Mouse (Mus musculus): ENCODE results near the gene Hist1h2bp. TPM values are rescaled to one million over a fixed set of nuclear protein-coding genes. Genes with fewer than 3 reads are reported as not detected.
"Not testable (repeated sequence)": the region's sequence is repeated elsewhere in the genome, so short reads cannot be mapped to it uniquely, and the experiment has no call there.

The Hist1h2bp gene
- polyA plus RNA-seq, 1 experiment from 2014 or later, result not detected

DNA sequence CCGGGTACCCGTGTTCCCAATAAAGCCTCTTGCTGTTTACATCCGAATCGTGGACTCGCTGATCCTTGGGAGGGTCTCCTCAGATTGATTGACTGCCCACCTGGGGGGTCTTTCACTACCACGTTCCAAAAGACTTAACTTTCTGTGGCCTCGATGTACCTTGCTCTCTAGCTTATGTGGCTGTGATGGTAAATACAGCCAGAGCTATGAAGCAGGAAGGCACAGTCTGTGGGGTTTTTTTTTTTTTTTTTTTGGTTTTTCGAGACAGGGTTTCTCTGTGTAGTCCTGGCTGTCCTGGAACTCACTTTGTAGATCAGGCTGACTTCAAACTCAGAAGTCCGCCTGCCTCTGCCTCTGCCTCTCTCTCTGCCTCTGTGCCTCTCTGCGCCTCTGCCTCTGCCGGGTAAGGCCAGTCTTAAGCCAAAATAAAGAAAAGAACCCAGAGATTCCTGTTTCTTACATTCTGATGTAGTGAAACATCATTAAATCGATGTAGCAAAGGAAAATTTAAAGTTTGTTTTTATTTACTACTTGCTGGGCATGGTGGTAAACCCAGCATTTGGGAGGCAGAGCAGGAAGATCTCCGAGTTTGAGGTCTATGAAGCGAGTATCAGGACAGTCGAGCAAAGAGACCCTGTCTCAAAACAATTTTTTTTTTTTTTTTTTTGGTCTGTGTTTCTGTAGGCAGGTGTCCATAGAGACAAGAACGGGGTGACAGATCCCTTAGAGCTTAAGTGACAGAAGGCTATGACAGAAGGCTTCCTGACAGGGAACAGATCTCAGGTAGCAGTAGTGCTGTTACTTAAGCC lies 33.0 kb downstream of the Hist1h2bp start:
- H3K27me3 ChIP-seq (ENCODE audit: control insufficient read depth, insufficient read depth, low read length); H3K4me2 ChIP-seq; H3K9me3 ChIP-seq (replicated peaks; ENCODE audit: control insufficient read depth, low read length); H3K36me3 ChIP-seq (ENCODE audit: control insufficient read depth, insufficient read depth, low read length); H3K4me3 ChIP-seq (ENCODE audit: low read depth, low read length); ATAC-seq (replicated peaks; ENCODE audit: insufficient number of reproducible peaks, low FRiP score, low TSS enrichment); H3K4me1 ChIP-seq (ENCODE audit: control insufficient read depth, insufficient read depth, low read length); H3K27ac ChIP-seq (ENCODE audit: low read depth, low read length); H3K9ac ChIP-seq (ENCODE audit: low read depth, low read length): not testable (repeated sequence)
- 75% methylated on average over 7 of the region's 16 CpGs for WGBS (ENCODE audit: insufficient replicate concordance)

- H3K36me3 ChIP-seq (ENCODE audit: control insufficient read depth, insufficient read depth, low read length), result no peaks in the 10 kb centered on the region
- no peak overlapping the region for H3K27ac ChIP-seq (ENCODE audit: low read depth, low read length)
- ATAC-seq (replicated peaks; ENCODE audit: insufficient number of reproducible peaks, low FRiP score, low TSS enrichment), result no peak
- no peak overlapping the region for H3K4me2 ChIP-seq
- no peak overlapping the region for H3K9ac ChIP-seq (ENCODE audit: low read depth, low read length)
- H3K4me3 ChIP-seq (ENCODE audit: low read depth, low read length), result no peak overlapping the region
- no peaks in the 10 kb centered on the region for H3K27me3 ChIP-seq (ENCODE audit: control insufficient read depth, insufficient read depth, low read length)
- H3K9me3 ChIP-seq (replicated peaks; ENCODE audit: control insufficient read depth, low read length), result no peaks in the 10 kb centered on the region
- 77% methylated on average over 3 of the region's 3 CpGs for WGBS (ENCODE audit: insufficient replicate concordance)
- no peaks in the 10 kb centered on the region for H3K4me1 ChIP-seq (ENCODE audit: control insufficient read depth, insufficient read depth, low read length)
Measured at GRCm38 (mm10) chr13:21828511-21828910, 41.2 kb downstream of the Hist1h2bp start.

GRCm38 (mm10) chr13:21830344-21830743 lies 43.1 kb downstream of the Hist1h2bp start:
- Histone ChIP-seq H3K27ac (ENCODE audit: low read depth, low read length) (no peak overlapping the region), H3K27me3 (ENCODE audit: control insufficient read depth, insufficient read depth, low read length) (no peaks in the 10 kb centered on the region), H3K4me1 (ENCODE audit: control insufficient read depth, insufficient read depth, low read length) (no peaks in the 10 kb centered on the region), H3K4me3 (ENCODE audit: low read depth, low read length) (no peak overlapping the region), H3K36me3 (ENCODE audit: control insufficient read depth, insufficient read depth, low read length) (no peaks in the 10 kb centered on the region), H3K9me3 (replicated peaks; ENCODE audit: control insufficient read depth, low read length) (no peaks in the 10 kb centered on the region), H3K4me2 (no peak overlapping the region; the same call in 1 of the 2 replicates), H3K9ac (ENCODE audit: low read depth, low read length) (no peak overlapping the region)
- WGBS (ENCODE audit: insufficient replicate concordance), result 84% methylated on average over 10 of the region's 10 CpGs
- ATAC-seq (replicated peaks; ENCODE audit: insufficient number of reproducible peaks, low FRiP score, low TSS enrichment), result no peak

DNA sequence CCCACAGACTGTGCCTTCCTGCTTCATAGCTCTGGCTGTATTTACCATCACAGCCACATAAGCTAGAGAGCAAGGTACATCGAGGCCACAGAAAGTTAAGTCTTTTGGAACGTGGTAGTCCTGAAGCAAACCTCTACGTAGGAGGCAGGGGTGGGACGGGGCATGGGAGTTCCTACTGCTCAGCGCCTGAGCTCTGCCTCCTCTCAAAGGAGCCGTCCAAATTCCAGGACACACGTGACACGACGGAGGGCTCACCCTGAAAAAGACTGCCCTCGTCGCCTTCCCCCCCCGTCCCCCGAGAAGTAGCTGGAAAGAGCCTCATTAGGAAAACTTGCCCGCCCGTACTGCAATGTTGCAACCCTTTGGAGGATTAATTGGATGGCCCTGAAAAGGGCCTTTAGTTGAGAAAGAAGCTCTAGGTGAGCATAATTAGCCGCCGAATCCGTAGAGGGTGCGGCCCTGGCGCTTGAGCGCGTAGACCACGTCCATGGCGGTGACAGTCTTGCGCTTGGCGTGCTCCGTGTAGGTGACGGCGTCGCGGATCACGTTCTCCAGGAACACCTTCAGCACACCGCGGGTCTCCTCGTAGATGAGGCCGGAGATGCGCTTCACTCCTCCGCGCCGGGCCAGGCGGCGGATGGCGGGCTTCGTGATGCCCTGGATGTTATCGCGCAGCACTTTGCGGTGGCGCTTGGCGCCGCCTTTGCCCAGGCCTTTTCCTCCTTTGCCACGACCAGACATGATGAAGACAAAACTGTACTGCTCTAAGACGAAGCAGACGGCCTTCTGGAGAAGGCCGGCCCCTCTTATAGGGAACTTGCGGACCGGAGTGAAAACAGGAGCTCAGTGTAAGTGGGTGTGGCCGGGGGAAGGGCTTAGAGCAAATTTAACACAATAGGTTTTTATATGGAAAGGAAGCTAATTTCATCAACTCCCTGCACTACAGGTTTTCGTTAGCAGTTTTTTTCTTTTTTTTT lies 44.4 kb downstream of the Hist1h2bp start, which contains the start of gene Hist1h4n:
Hist1h4n (minus strand) TSS at position 779 of the 977 bp plus-strand sequence.
- not testable (repeated sequence) for H3K4me3 ChIP-seq (ENCODE audit: low read depth, low read length)

DNA sequence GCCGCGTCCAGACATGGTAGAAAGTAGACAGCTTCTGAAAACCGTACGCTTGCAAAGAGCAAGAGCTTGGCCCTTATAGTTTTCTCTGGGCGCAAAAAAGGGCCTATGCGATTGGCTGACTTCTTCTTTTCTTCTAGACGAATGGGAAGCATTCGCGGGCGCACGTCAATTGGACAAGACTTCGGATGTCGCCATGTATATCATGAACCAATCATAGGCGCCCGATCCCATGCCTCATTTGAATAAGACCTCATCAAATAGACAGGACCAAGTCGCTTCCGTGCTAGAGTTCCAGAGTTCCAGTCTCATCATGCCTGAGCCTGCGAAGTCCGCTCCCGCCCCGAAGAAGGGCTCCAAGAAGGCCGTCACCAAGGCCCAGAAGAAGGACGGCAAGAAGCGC lies 46.2 kb downstream of the Hist1h2bp start, which contains the start of the genes Hist1h2ap and Hist1h2br:
Hist1h2ap (minus strand) TSS at position 47 of the 400 bp plus-strand sequence.
Hist1h2br (plus strand) TSS at position 283 of the 400 bp plus-strand sequence.
- not testable (repeated sequence) for H3K9ac ChIP-seq (ENCODE audit: low read depth, low read length); H3K27ac ChIP-seq (ENCODE audit: low read depth, low read length); H3K9me3 ChIP-seq (replicated peaks; ENCODE audit: control insufficient read depth, low read length); H3K4me2 ChIP-seq; H3K4me1 ChIP-seq (ENCODE audit: control insufficient read depth, insufficient read depth, low read length); H3K27me3 ChIP-seq (ENCODE audit: control insufficient read depth, insufficient read depth, low read length); H3K4me3 ChIP-seq (ENCODE audit: low read depth, low read length); H3K36me3 ChIP-seq (ENCODE audit: control insufficient read depth, insufficient read depth, low read length)
- WGBS (ENCODE audit: insufficient replicate concordance), result no CpG with 5 or more reads among the region's 24 CpGs
- peak; percentile 89 for ATAC-seq (replicated peaks; ENCODE audit: insufficient number of reproducible peaks, low FRiP score, low TSS enrichment)

More for the DNA sequence above, 44.4 kb downstream of the Hist1h2bp start, which contains the start of gene Hist1h4n:
- not testable (repeated sequence) for H3K9ac ChIP-seq (ENCODE audit: low read depth, low read length); H3K27me3 ChIP-seq (ENCODE audit: control insufficient read depth, insufficient read depth, low read length); H3K9me3 ChIP-seq (replicated peaks; ENCODE audit: control insufficient read depth, low read length); H3K36me3 ChIP-seq (ENCODE audit: control insufficient read depth, insufficient read depth, low read length); H3K27ac ChIP-seq (ENCODE audit: low read depth, low read length); H3K4me1 ChIP-seq (ENCODE audit: control insufficient read depth, insufficient read depth, low read length)
- peak; percentile 87 for ATAC-seq (replicated peaks; ENCODE audit: insufficient number of reproducible peaks, low FRiP score, low TSS enrichment)
- 0% methylated on average over 19 of the region's 58 CpGs for WGBS (ENCODE audit: insufficient replicate concordance)
- peak within 1 kb of the TSS; percentile 47 for H3K4me2 ChIP-seq

Small RNA genes lying within 50 kb of the gene (microRNA-seq; reads per million reads assigned to microRNA genes)
- gene Gm19658 (ENCODE audit: borderline number of aligned reads) (not detected), gene Gm44346 (ENCODE audit: borderline number of aligned reads) (not detected), gene Gm44454 (ENCODE audit: borderline number of aligned reads) (1.3 reads per million, percentile 17 among the genes with 10 or more reads in this experiment), gene Gm44466 (ENCODE audit: borderline number of aligned reads) (not detected)

Other genes starting within 250 kb of the Hist1h2bp start
- 0.14 and 0.15 TPM in 2 replicates for gene Olfr1366, start 244.7 kb upstream of the Hist1h2bp start, polyA plus RNA-seq (2014; fragmentation: Nextera tagmentation; extraction: Ambion mirVana)
- not detected in 2 replicates for gene Olfr1535, start 227.6 kb upstream of the Hist1h2bp start, polyA plus RNA-seq (2014; fragmentation: Nextera tagmentation; extraction: Ambion mirVana)
- gene Olfr1364, start 205.7 kb upstream of the Hist1h2bp start, polyA plus RNA-seq (2014; fragmentation: Nextera tagmentation; extraction: Ambion mirVana), result not detected in 2 replicates
- gene Olfr1362, start 173.4 kb upstream of the Hist1h2bp start, polyA plus RNA-seq (2014; fragmentation: Nextera tagmentation; extraction: Ambion mirVana), result not detected in 2 replicates
- not detected in 2 replicates for gene Olfr11, start 144.9 kb upstream of the Hist1h2bp start, polyA plus RNA-seq (2014; fragmentation: Nextera tagmentation; extraction: Ambion mirVana)
- gene Olfr1361, start 124.1 kb upstream of the Hist1h2bp start, polyA plus RNA-seq (2014; fragmentation: Nextera tagmentation; extraction: Ambion mirVana), result not detected in 2 replicates
- not detected in 2 replicates for gene Olfr1360, start 110.1 kb upstream of the Hist1h2bp start, polyA plus RNA-seq (2014; fragmentation: Nextera tagmentation; extraction: Ambion mirVana)
- not detected in 2 replicates for gene Olfr1359, start 89.3 kb upstream of the Hist1h2bp start, polyA plus RNA-seq (2014; fragmentation: Nextera tagmentation; extraction: Ambion mirVana)
- gene Hist1h2bl, start 71.3 kb upstream of the Hist1h2bp start, polyA plus RNA-seq (2014; fragmentation: Nextera tagmentation; extraction: Ambion mirVana), result not detected in 2 replicates
- gene Hist1h2ai, start 71.0 kb upstream of the Hist1h2bp start, polyA plus RNA-seq (2014; fragmentation: Nextera tagmentation; extraction: Ambion mirVana), result 6.5 and 8.4 TPM in 2 replicates
- 4.4 TPM in 1 of 2 replicates, not detected in the other for gene Hist1h3h, start 69.8 kb upstream of the Hist1h2bp start, polyA plus RNA-seq (2014; fragmentation: Nextera tagmentation; extraction: Ambion mirVana)
- gene Hist1h2bm, start 65.4 kb upstream of the Hist1h2bp start, polyA plus RNA-seq (2014; fragmentation: Nextera tagmentation; extraction: Ambion mirVana), result 1.4 and 1.6 TPM in 2 replicates
- 0.79 and 1.1 TPM in 2 replicates for gene Hist1h4j, start 52.4 kb upstream of the Hist1h2bp start, polyA plus RNA-seq (2014; fragmentation: Nextera tagmentation; extraction: Ambion mirVana)
- 3.0 TPM in 1 of 2 replicates, not detected in the other for gene Hist1h4k, start 37.0 kb upstream of the Hist1h2bp start, polyA plus RNA-seq (2014; fragmentation: Nextera tagmentation; extraction: Ambion mirVana)
- 3.1 and 4.2 TPM in 2 replicates for gene Hist1h2ak, start 33.6 kb upstream of the Hist1h2bp start, polyA plus RNA-seq (2014; fragmentation: Nextera tagmentation; extraction: Ambion mirVana)
- 1.6 and 2.0 TPM in 2 replicates for gene Hist1h2bn, start 33.3 kb upstream of the Hist1h2bp start, polyA plus RNA-seq (2014; fragmentation: Nextera tagmentation; extraction: Ambion mirVana)
- 5.9 and 10.8 TPM in 2 replicates for gene Hist1h1b, start 6.8 kb upstream of the Hist1h2bp start, polyA plus RNA-seq (2014; fragmentation: Nextera tagmentation; extraction: Ambion mirVana)
- gene Hist1h3i, start 4.1 kb upstream of the Hist1h2bp start, polyA plus RNA-seq (2014; fragmentation: Nextera tagmentation; extraction: Ambion mirVana), result 107 and 123 TPM in 2 replicates
- 3.3 and 6.2 TPM in 2 replicates for gene Hist1h2an, start 243 bp upstream of the Hist1h2bp start, polyA plus RNA-seq (2014; fragmentation: Nextera tagmentation; extraction: Ambion mirVana)
- gene Hist1h2bq, start 22.7 kb downstream of the Hist1h2bp start, polyA plus RNA-seq (2014; fragmentation: Nextera tagmentation; extraction: Ambion mirVana), result 9.4 and 11.6 TPM in 2 replicates
- not detected in 2 replicates for gene Hist1h2ao, start 23.0 kb downstream of the Hist1h2bp start, polyA plus RNA-seq (2014; fragmentation: Nextera tagmentation; extraction: Ambion mirVana)
- gene Hist1h4m, start 24.3 kb downstream of the Hist1h2bp start, polyA plus RNA-seq (2014; fragmentation: Nextera tagmentation; extraction: Ambion mirVana), result not detected in 2 replicates
- 7.1 and 10.5 TPM in 2 replicates for gene Hist1h4n, start 44.7 kb downstream of the Hist1h2bp start, polyA plus RNA-seq (2014; fragmentation: Nextera tagmentation; extraction: Ambion mirVana)
- 2,147 and 2,559 TPM in 2 replicates for gene Hist1h2ap, start 46.0 kb downstream of the Hist1h2bp start, polyA plus RNA-seq (2014; fragmentation: Nextera tagmentation; extraction: Ambion mirVana)
- gene Hist1h2br, start 46.3 kb downstream of the Hist1h2bp start, polyA plus RNA-seq (2014; fragmentation: Nextera tagmentation; extraction: Ambion mirVana), result 10.3 and 12.3 TPM in 2 replicates
- gene Zfp184, start 157.6 kb downstream of the Hist1h2bp start, polyA plus RNA-seq (2014; fragmentation: Nextera tagmentation; extraction: Ambion mirVana), result 6.7 and 7.6 TPM in 2 replicates
- gene Pom121l2, start 193.7 kb downstream of the Hist1h2bp start, polyA plus RNA-seq (2014; fragmentation: Nextera tagmentation; extraction: Ambion mirVana), result not detected in 2 replicates
- gene Prss16, start 222.3 kb downstream of the Hist1h2bp start, polyA plus RNA-seq (2014; fragmentation: Nextera tagmentation; extraction: Ambion mirVana), result 0.24 and 0.66 TPM in 2 replicates
- 10.1 TPM in 1 of 2 replicates, not detected in the other for gene Hist1h2ah, start 248.1 kb downstream of the Hist1h2bp start, polyA plus RNA-seq (2014; fragmentation: Nextera tagmentation; extraction: Ambion mirVana)
- gene Hist1h2bk, start 248.4 kb downstream of the Hist1h2bp start, polyA plus RNA-seq (2014; fragmentation: Nextera tagmentation; extraction: Ambion mirVana), result 2.2 and 3.9 TPM in 2 replicates

All from heart, embryonic 11.5 days (tissue).